Mouse (Mus musculus): ENCODE results near the gene Il18bp. TPM values are rescaled to one million over a fixed set of nuclear protein-coding genes. Genes with fewer than 3 reads are reported as not detected.
A peak's percentile ranks its signal among the peaks of the same experiment; 100 is the strongest.

The Il18bp gene
- total RNA-seq, 2 experiments from 2014 or later, result 7.8 to 11.0 TPM

GRCm38 (mm10) chr7:102000921-102001630 is 17.4 kb downstream of the Il18bp start:
- DNase-seq, result peak in 1 of 2 experiments; percentile 52

GRCm38 (mm10) chr7:102000296-102000695 is 18.2 kb downstream of the Il18bp start:
- DNase-seq, result no peak

GRCm38 (mm10) chr7:101999461-102000151 is 18.9 kb downstream of the Il18bp start:
- DNase-seq, result no peak

GRCm38 (mm10) chr7:101998194-101998927 is 20.1 kb downstream of the Il18bp start:
- peak; percentile 84 for DNase-seq

GRCm38 (mm10) chr7:101994241-101994640 is 24.2 kb downstream of the Il18bp start:
- DNase-seq, result no peak

GRCm38 (mm10) chr7:101985081-101985480 is 33.4 kb downstream of the Il18bp start:
- no peak for DNase-seq

GRCm38 (mm10) chr7:101982735-101983134 is 35.8 kb downstream of the Il18bp start:
- DNase-seq, result no peak

GRCm38 (mm10) chr7:101974505-101974904 is 44.0 kb downstream of the Il18bp start:
- peak in 1 of 2 experiments; percentile 40 for DNase-seq

GRCm38 (mm10) chr7:101973730-101974129 is 44.8 kb downstream of the Il18bp start:
- no peak for DNase-seq

GRCm38 (mm10) chr7:101971721-101972120 is 46.8 kb downstream of the Il18bp start:
- DNase-seq, result no peak

GRCm38 (mm10) chr7:101970821-101971461 is 47.5 kb downstream of the Il18bp start:
- DNase-seq, result peak; percentile 79 to 81

- DNase-seq, result peak; percentile 77 to 79
Measured at GRCm38 (mm10) chr7:101970429-101970775, 48.1 kb downstream of the Il18bp start.

- peak; percentile 85 to 87 for DNase-seq
Measured at GRCm38 (mm10) chr7:101969694-101970428, 48.6 kb downstream of the Il18bp start.

- DNase-seq, result no peak
Measured at GRCm38 (mm10) chr7:101968751-101969150, 49.7 kb downstream of the Il18bp start.

- DNase-seq, result no peak
Measured at GRCm38 (mm10) chr7:101967256-101967655, 51.2 kb downstream of the Il18bp start.

GRCm38 (mm10) chr7:101965606-101966005 is 52.9 kb downstream of the Il18bp start:
- DNase-seq, result no peak

Other genes with a start within 250 kb of the Il18bp start
- not detected for gene Phox2a, start 200.4 kb downstream of the Il18bp start, total RNA-seq (2021)
- 10 to 100 TPM; 28.7 to 29.2 TPM for gene Inppl1, start 180.5 kb downstream of the Il18bp start, total RNA-seq (2021)
- gene Folr2, start 161.5 kb downstream of the Il18bp start, total RNA-seq (2021), result not detected
- 10 to 100 TPM; 27.9 to 30.1 TPM for gene Anapc15, start 155.0 kb downstream of the Il18bp start, total RNA-seq (2021)
- 1 to 10 TPM in 1 of 2 experiments, under 1 TPM in 1; 0.62 to 4.9 TPM for gene Folr1, start 147.9 kb downstream of the Il18bp start, total RNA-seq (2021)
- 10 to 100 TPM; 87.9 to 90.5 TPM for gene Lamtor1, start 112.8 kb downstream of the Il18bp start, total RNA-seq (2021)
- not detected for gene Tomt, start 112.3 kb downstream of the Il18bp start, total RNA-seq (2021)
- gene Lrrc51, start 84.8 kb downstream of the Il18bp start, total RNA-seq (2021), result 1 to 10 TPM; 4.8 to 5.7 TPM
- gene Numa1, start 84.6 kb downstream of the Il18bp start, total RNA-seq (2021), result 100 to 1,000 TPM; 101 to 112 TPM
- gene Rnf121, start 46.8 kb upstream of the Il18bp start, total RNA-seq (2021), result 10 to 100 TPM; 39.5 to 51.6 TPM
- gene Xndc1, start 46.8 kb upstream of the Il18bp start, total RNA-seq (2021), result 10 to 100 TPM; 27.5 to 30.0 TPM
- gene Xntrpc, start 47.0 kb upstream of the Il18bp start, total RNA-seq (2021), result 1 to 10 TPM; 2.2 to 2.4 TPM
- gene Trpc2, start 64.4 kb upstream of the Il18bp start, total RNA-seq (2021), result 1 to 10 TPM; 1.4 to 2.5 TPM
- gene Art1, start 83.1 kb upstream of the Il18bp start, total RNA-seq (2021), result not detected
- gene Art5, start 90.8 kb upstream of the Il18bp start, total RNA-seq (2021), result not detected
- gene Chrna10, start 98.1 kb upstream of the Il18bp start, total RNA-seq (2021), result not detected
- gene Nup98, start 191.5 kb upstream of the Il18bp start, total RNA-seq (2021), result 10 to 100 TPM; 38.8 to 44.9 TPM
- 10 to 100 TPM; 27.1 to 29.1 TPM for gene Pgap2, start 191.5 kb upstream of the Il18bp start, total RNA-seq (2021)
- gene Rhog, start 237.4 kb upstream of the Il18bp start, total RNA-seq (2021), result 10 to 100 TPM; 23.9 to 29.4 TPM
- gene Stim1, start 249.1 kb upstream of the Il18bp start, total RNA-seq (2021), result 10 to 100 TPM; 66.1 to 67.8 TPM

Data from layer of hippocampus, postnatal 36 days (tissue).